Mouse (Mus musculus): ENCODE results near the gene Pold4.

DNA sequence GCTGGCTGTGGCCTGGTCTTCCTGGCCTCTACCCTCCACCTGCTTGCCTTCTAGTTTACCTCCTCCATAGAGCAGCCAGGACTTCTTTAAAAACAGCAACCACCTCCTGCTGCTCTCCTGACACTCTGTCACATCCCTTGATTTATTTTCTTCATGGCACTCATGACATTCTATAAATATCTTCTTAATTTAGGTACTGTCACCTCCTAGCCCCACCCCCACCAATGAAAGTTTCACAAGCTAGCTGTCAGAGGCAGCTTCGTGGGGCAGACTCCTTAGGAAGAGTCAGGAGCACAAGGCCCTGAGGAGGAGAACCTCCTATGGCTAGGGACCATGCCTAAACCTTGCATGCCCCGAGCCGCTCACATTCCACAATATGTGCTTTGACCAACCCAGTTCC lies 44.4 kb upstream of the Pold4 start:
- no peak for TF ChIP-seq CTCF (IDR thresholded peaks at IDR 0.05; ENCODE audit: extremely low read depth, insufficient read depth, low read length)
- no peak for TF ChIP-seq POLR2A (IDR thresholded peaks at IDR 0.05; ENCODE audit: extremely low read depth, insufficient read depth, low read length)

Measured in cortical plate, adult 2 months (tissue).